Mouse (Mus musculus): ENCODE results near the gene Kcna10. TPM values are rescaled to one million over a fixed set of nuclear protein-coding genes. Genes with fewer than 3 reads are reported as not detected.

Gene Kcna10
- total RNA-seq, 2 experiments from 2014 or later, result 0.18 TPM; not detected in 1

DNA sequence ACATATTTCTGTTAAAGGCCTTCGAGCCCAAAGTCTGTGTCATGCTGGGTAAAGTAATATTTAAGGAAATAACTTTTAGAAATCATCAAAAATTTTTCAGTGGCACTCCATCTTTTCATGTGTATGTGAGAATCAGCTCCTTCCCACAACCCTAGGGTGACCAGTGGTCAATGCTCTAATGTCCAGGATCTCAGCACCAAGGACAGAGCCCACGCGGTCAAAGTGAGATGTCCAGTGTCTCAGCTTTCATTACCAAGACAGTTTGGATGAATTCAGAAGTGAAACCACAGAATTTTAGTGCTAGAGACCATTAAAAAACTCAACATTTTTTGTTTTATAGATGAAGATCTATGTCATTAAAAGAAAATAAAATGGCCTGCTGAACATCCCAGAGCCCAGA lies 10.9 kb upstream of the Kcna10 start:
- no peak overlapping the region for H3K27ac ChIP-seq
- intact Hi-C loops (cut with DNase I), result no loop called here
- no peak for DNase-seq (ENCODE audit: extremely low spot score in 1 of 2, low spot score in 2 of 2)

DNA sequence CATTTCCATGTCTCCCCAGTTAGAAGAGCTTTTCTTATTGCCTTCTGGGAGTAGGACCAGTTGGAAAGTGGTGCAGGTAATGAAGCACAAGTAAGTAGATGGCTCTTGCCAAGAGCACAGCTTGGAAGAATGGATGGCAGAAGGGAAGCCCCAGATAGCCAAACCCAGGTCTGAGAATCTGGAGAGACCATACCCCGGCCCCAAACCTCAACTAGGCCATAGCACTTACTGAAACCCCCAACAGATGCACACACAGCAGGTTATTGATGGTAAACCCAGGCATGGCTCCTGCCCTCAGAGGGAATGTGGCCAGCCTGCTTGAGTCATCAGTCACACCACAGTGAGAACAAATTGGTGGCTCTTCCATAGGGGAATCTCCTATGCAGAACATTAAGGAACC lies 10.3 kb upstream of the Kcna10 start:
- no peak overlapping the region for H3K4me3 ChIP-seq
- intact Hi-C loops (cut with DNase I), result no loop called here
- no peak for TF ChIP-seq CTCF (IDR thresholded peaks at IDR 0.05)
- H3K27ac ChIP-seq, result no peak overlapping the region
- DNase-seq (ENCODE audit: extremely low spot score in 1 of 2, low spot score in 2 of 2), result no peak

More for the DNA sequence above, 10.9 kb upstream of the Kcna10 start:
- no peak for TF ChIP-seq CTCF (IDR thresholded peaks at IDR 0.05)
- no peak overlapping the region for H3K4me3 ChIP-seq

DNA sequence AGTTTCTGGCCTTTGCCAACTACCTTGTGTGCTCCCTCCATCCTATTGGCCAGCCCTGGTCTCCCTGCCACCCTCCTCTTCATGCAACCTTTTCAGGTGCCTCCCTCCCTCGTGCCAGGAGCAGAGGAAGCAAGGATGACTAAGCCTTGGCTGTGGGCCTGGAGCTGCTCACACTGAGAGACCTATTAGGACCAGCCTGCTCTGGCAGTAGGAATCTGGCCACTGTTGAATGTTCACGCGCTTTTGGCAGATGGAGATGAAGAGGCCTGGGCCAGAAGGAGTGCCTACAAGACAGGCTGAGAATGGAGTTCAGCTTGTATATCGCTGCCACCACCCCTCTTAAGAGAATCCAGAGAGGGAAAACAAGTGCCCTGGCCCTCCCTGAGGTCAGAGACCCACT lies 7.4 kb upstream of the Kcna10 start:
- TF ChIP-seq CTCF (IDR thresholded peaks at IDR 0.05), result no peak
- intact Hi-C loops (cut with DNase I), result no loop called here
- Histone ChIP-seq H3K4me3 (no peak overlapping the region), H3K27ac (no peak overlapping the region)
- no peak for DNase-seq (ENCODE audit: extremely low spot score in 1 of 2, low spot score in 2 of 2)

DNA sequence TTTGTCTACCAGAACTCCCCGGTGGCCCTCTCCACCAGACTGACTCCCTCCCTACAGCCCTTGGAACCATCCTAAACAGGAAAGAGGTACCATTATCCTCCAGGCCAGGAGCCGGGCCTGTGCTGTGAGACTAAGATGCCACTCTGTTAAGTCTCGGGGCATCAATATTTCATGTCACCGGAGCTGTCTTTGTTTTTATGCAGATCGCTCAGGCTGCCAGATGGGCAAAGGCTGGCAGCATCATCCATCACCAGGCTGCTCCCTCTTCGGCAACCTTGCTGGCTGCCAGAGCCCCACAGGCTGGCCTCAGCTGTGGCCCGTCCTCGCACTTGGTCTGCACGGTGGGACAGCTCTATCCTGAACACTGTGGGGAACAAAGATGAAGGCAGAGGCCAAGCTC lies 6.4 kb upstream of the Kcna10 start:
- intact Hi-C loops (cut with DNase I), result no loop called here
- H3K27ac ChIP-seq, result no peak overlapping the region
- no peak for TF ChIP-seq CTCF (IDR thresholded peaks at IDR 0.05)
- no peak for DNase-seq (ENCODE audit: extremely low spot score in 1 of 2, low spot score in 2 of 2)
- no peak overlapping the region for H3K4me3 ChIP-seq

DNA sequence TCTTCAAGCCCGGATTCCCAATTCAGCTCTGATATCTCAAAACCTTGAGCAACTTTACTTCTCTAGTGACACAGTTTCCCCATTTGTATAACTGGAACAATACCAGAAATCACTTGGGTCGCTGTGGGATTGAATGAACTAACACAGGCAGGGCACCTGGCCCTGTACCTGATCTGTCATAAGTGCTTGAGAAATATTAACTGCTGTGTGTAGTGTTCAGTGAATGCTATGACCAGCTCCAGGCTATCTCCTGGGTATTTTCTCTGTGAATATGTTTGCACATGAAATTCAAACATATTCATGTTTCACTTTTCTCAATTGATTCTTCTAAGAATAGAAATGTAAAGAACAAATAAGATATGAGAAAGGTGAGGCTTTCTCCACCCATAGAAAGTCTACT lies 2.0 kb upstream of the Kcna10 start:
- H3K27ac ChIP-seq, result no peak overlapping the region
- no peak for TF ChIP-seq CTCF (IDR thresholded peaks at IDR 0.05)
- intact Hi-C loops (cut with DNase I), result no loop called here
- no peak for DNase-seq (ENCODE audit: extremely low spot score in 1 of 2, low spot score in 2 of 2)
- H3K4me3 ChIP-seq, result no peak overlapping the region

DNA sequence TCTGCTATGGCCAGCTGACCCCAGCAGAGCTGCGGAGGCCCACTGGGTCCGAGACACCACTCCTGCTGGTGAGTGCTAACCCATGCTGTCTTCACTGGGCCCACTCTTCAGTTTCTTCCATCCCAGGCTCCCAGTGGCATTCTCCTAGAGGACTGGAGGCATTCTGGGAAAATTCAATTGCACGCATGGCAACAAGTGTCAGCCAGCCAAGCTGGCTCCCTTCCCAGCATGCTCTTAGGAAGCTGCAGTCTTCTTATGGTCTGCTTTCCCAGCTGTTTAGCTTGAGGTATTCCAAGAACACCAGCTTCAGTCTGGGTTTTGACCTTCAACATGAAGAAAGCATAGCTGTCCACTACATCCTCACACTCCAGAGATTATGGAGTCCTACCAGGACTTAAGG lies 322 bp downstream of the Kcna10 start:
- intact Hi-C loops (cut with DNase I), result no loop called here
- H3K4me3 ChIP-seq, result no peak overlapping the region
- no peak for DNase-seq (ENCODE audit: extremely low spot score in 1 of 2, low spot score in 2 of 2)
- no peak for TF ChIP-seq CTCF (IDR thresholded peaks at IDR 0.05)
- H3K27ac ChIP-seq, result no peak overlapping the region

DNA sequence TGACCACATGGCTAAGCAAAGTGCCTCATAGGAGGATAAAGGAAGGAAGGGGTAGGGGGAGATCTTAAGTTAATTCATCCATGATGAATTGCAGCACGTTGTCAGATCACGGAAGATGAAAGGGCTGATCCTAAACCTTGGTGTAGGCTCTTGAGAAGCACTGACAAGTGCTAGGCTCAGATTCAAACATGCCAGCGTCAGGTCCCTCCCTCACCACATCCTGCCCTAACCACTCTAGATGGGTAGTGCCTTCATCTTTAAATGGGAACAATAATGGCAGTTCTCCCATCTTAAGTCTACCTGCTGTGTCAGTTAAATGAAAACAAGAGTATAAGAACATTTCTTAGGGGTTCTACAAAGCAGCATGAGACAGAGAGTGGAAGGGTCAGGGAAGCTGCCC lies 2.7 kb downstream of the Kcna10 start:
- Histone ChIP-seq H3K4me3 (no peak overlapping the region), H3K27ac (no peak overlapping the region)
- no peak for DNase-seq (ENCODE audit: extremely low spot score in 1 of 2, low spot score in 2 of 2)
- intact Hi-C loops (cut with DNase I), result no loop called here
- no peak for TF ChIP-seq CTCF (IDR thresholded peaks at IDR 0.05)

DNA sequence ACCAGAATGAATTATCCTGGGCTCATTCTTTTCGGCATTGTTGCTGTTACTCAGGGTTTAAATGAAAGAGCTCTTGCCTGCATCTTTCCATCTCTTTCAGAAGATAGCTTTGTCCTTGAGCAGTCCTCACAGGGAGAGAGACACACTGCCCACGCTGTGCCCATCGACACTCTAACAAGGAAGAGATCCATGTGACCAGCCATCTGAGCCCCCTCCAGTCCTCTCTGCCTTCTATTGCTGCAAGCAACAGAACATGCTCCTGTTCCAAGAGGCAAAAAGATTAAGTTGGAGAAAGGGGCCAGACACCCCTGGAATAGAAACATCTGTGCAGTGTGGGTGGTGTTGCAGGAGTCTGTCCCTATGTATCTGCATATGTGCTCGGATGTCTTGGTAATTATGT lies 4.2 kb downstream of the Kcna10 start:
- intact Hi-C loops (cut with DNase I), result no loop called here
- DNase-seq (ENCODE audit: extremely low spot score in 1 of 2, low spot score in 2 of 2), result no peak

DNA sequence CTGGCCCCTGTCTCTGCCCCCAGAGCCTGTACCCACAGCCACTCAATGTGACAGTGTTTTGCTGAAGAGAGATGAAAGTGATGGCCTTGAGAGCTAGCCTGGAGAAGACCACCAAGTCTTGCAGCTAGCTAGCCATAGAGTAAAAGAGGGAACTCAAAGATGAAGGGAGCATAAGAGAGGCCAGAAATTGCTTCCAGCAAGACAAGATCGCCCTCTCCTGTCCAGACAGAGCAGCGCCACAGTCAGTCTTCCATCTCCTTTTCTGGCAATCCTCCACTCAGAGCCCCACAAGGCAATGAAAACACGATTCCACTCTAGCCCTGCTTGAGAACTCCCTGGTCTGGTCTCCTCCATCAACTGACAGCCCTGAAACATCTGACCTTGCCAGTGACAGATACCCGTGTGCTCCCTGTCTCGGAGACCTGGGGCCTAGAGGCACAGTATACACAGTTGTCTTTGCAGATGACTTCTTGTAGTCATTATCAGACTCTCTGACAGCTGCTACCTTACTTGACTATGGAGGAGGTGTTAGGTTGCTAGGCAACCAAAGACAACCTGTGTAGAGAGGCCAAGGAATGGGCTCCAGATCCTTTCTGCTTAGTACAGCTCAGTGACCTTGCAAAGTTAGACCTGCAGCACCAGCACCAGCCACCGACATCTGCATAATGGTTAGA lies 5.5 kb downstream of the Kcna10 start:
- Histone ChIP-seq H3K4me3 (no peak overlapping the region), H3K27ac (no peak overlapping the region)
- TF ChIP-seq CTCF (IDR thresholded peaks at IDR 0.05), result peak; percentile 88
- intact Hi-C loops (cut with DNase I), result loop anchor here (1.0 to 2.0 kb wide), 3 partner anchors 94 to 285 kb away; no protein-coding TSS in a partner anchor
- peak; percentile 71 to 74 for DNase-seq (ENCODE audit: extremely low spot score in 1 of 2, low spot score in 2 of 2)

More for the DNA sequence above, 4.2 kb downstream of the Kcna10 start:
- Histone ChIP-seq H3K27ac (0 out of 2 replicates have a peak overlapping the region, but pooled peaks have one; percentile 28), H3K4me3 (no peak overlapping the region)
- no peak for TF ChIP-seq CTCF (IDR thresholded peaks at IDR 0.05)

DNA sequence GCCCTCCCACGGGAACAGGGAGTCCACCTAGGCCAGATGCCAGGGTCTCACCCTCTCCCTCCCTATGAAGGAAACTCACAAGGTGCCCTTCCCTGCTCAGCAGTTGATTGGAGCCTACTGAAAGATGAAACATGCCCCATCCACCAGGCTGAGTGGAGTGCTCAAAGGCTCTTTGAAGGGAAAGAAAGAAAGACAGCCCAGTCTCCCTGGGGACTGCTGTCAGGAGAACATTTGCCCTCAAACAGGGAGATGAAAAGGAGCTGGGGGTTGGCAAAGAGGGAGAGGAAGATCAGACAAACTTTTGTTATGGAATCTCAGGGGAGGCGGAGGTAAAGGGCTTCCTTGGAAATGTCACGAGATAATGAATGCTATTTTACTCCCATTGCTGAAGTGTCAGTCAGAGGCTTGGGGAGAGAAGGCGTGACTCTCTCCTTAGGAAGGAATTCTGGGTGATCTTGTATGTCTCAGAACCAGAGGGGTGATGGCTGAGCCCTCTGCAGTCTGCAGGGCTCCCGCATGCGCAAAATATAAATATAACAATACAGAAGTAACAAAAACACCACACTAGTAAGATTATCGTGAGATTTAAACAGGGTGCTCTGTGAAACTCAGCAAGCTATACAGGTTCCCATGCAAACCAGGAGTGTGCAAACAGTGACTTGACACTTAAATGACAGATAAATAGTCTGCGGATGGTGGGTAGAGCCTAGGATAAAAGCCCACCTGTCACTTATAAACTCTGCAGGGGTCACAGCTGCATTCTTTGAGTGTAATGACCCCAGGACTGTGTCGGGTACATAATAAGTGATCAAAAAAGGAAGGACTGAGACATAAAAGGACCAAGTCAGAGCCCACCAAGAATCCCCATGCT lies 18.7 kb downstream of the Kcna10 start:
- Histone ChIP-seq H3K27ac (no peak overlapping the region), H3K4me3 (no peak overlapping the region)
- DNase-seq (ENCODE audit: extremely low spot score in 1 of 2, low spot score in 2 of 2), result no peak
- intact Hi-C loops (cut with DNase I), result no loop called here
- TF ChIP-seq CTCF (IDR thresholded peaks at IDR 0.05), result no peak

DNA sequence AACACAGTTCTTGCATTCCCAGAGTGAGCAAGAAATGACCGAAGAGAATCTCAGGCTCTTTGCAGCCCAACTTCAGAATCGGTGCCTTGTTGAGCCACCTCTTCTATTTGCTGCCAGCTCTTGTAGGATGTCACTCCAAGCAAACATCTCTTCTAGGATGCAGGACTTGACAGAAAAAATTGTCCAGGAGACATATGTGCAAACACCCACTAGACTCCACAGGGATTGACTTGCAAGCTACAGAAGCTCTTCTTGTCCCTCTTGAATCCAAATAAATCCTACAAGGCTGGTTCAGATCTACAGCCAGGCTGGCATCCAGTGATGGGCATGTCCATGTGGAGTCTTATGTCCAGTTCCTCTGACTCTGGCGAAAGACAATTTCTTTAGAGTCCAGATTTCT lies 21.6 kb downstream of the Kcna10 start:
- no peak for DNase-seq (ENCODE audit: extremely low spot score in 1 of 2, low spot score in 2 of 2)
- intact Hi-C loops (cut with DNase I), result no loop called here
- no peak for TF ChIP-seq CTCF (IDR thresholded peaks at IDR 0.05)
- Histone ChIP-seq H3K27ac (no peak overlapping the region), H3K4me3 (no peak overlapping the region)

DNA sequence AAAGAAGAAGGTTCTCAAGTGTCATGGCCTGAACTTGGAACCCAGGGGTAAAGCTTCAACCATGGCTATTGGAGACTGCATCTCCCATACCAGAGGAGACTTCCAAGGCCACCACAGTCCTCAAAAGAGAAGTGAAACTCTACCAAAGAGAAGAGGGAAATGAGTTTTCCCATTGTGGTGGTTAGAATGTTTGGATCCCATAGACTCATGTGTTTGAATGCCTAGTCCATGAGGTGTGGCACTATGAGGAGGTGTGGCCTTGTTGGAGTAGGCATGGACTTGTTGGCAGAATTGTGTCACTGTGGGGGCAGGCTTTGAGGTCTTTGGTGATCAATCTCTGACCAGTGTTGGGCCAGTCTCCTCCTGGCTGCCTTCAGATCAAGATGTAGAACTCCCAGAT lies 22.3 kb downstream of the Kcna10 start:
- Histone ChIP-seq H3K4me3 (no peak overlapping the region), H3K27ac (no peak overlapping the region)
- no peak for DNase-seq (ENCODE audit: extremely low spot score in 1 of 2, low spot score in 2 of 2)
- no peak for TF ChIP-seq CTCF (IDR thresholded peaks at IDR 0.05)
- intact Hi-C loops (cut with DNase I), result loop anchor here (5.0 kb wide), 1 partner anchor 127 kb away; the partner anchor contains the start of gene Rbm15
